Mouse (Mus musculus) neural tube, embryonic 15.5 days (tissue): ENCODE results near the gene Kif12. TPM values are rescaled to one million over a fixed set of nuclear protein-coding genes. Genes with fewer than 3 reads are reported as not detected.

Source experiments
- polyA plus RNA-seq: library from polyadenylated mRNA; unstranded; fragments of >200 nt; fragmentation: Nextera tagmentation; extraction: Ambion mirVana; gene quantifications from 2 replicates; pipeline ENCODE4 v1.2.1, GENCODE M21; 2015

The Kif12 gene
- polyA plus RNA-seq, 1 experiment from 2014 or later, result 0.05 TPM

Other genes starting within 250 kb of the Kif12 start
- 27.6 and 28.1 TPM in 2 replicates for gene Zfp618, start 206.6 kb downstream of the Kif12 start, polyA plus RNA-seq
- gene Ambp, start 17.3 kb downstream of the Kif12 start, polyA plus RNA-seq, result 0.28 and 3.2 TPM in 2 replicates
- gene Col27a1, start 41.9 kb upstream of the Kif12 start, polyA plus RNA-seq, result 2.8 and 4.5 TPM in 2 replicates
- not detected in 2 replicates for gene Orm1, start 172.4 kb upstream of the Kif12 start, polyA plus RNA-seq
- gene Orm3, start 184.0 kb upstream of the Kif12 start, polyA plus RNA-seq, result not detected in 2 replicates
- not detected in 2 replicates for gene Orm2, start 190.3 kb upstream of the Kif12 start, polyA plus RNA-seq
- gene Akna, start 231.2 kb upstream of the Kif12 start, polyA plus RNA-seq, result 3.1 and 7.3 TPM in 2 replicates